ENCODE assay signal across 12 mouse cellular contexts in genomic region chr1:192109169-192109568, GRCm38 (mm10). TPM values are rescaled to one million over a fixed set of nuclear protein-coding genes. Genes with fewer than 3 reads are reported as not detected.
DNase-seq lines count a peak whose midpoint lies in the region; ATAC-seq and TF ChIP-seq lines count a peak whose summit lies in the region.
"Had no signal": no experiment of that assay in that cellular context is flagged by ENCODE, and none has a peak within 500 bp of the region (broad histone marks: within the 10 kb centered on the region; RNA-seq: fewer than 3 reads in every experiment).

No protein-coding gene starts in this region.

- DNase-seq in cerebellum, postnatal 25 days, result peak; percentile 37 to 68
- no peak for DNase-seq in cerebellum, adult 9-11 months
- peak; percentile 9 for DNase-seq in midbrain, postnatal 0 days (ENCODE audit: low spot score)
- DNase-seq in heart, postnatal 10 days, result peak; percentile 78 to 82
- DNase-seq in ovary, postnatal 10 days (ENCODE audit: low spot score), result no peak
- DNase-seq in lung, postnatal 14 days, result no peak
- no peak for DNase-seq in thymus, postnatal 25 days
- DNase-seq: gastrocnemius, postnatal 14 days; retina, postnatal 1 day had no signal

- WGBS in midbrain, postnatal 0 days, result 68% methylated on average over 6 of the region's 6 CpGs
- WGBS in midbrain, embryonic 16.5 days, result 70% methylated on average over 6 of the region's 6 CpGs

- H3K27ac ChIP-seq in midbrain, postnatal 0 days (ENCODE audit: low read depth, low read length), result no peak overlapping the region
- H3K27ac ChIP-seq in midbrain, embryonic 16.5 days (ENCODE audit: low read length), result no peak overlapping the region
- H3K27ac ChIP-seq: lung, embryonic 15.5 days had no signal

- no peak overlapping the region for H3K9ac ChIP-seq in midbrain, postnatal 0 days (replicated peaks; ENCODE audit: low read length, poor library complexity, severe bottlenecking)
- H3K9ac ChIP-seq in midbrain, embryonic 16.5 days (ENCODE audit: low read depth, low read length), result no peak overlapping the region
- H3K9ac ChIP-seq: lung, embryonic 15.5 days had no signal

- peaks cover 38% of the 10 kb centered on the region; the same call in 1 of the 2 replicates for H3K36me3 ChIP-seq in midbrain, postnatal 0 days (ENCODE audit: insufficient read depth, low read length)
- H3K36me3 ChIP-seq in midbrain, embryonic 16.5 days (ENCODE audit: control insufficient read depth, insufficient read depth, low read length), result peaks cover 17% of the 10 kb centered on the region

- H3K4me2 ChIP-seq in midbrain, postnatal 0 days (ENCODE audit: low read depth, low read length, poor library complexity, severe bottlenecking), result no peak overlapping the region
- H3K4me2 ChIP-seq in midbrain, embryonic 16.5 days (ENCODE audit: low read length), result no peak overlapping the region
- H3K4me2 ChIP-seq: lung, embryonic 15.5 days had no signal

- intact Hi-C loops in heart, postnatal 10 days (cut with DNase I), result loop anchor here (10.0 kb wide), 1 partner anchor 514 kb away; no protein-coding TSS in a partner anchor

- ATAC-seq in midbrain, postnatal 0 days (ENCODE audit: low FRiP score), result no peak
- ATAC-seq in midbrain, embryonic 16.5 days, result no peak
- ATAC-seq: CD4-positive, CD25-positive, alpha-beta regulatory T cell, adult 4 months had no signal

- no peaks in the 10 kb centered on the region for H3K9me3 ChIP-seq in midbrain, postnatal 0 days (ENCODE audit: low read length)
- no peaks in the 10 kb centered on the region for H3K9me3 ChIP-seq in midbrain, embryonic 16.5 days (replicated peaks; ENCODE audit: control insufficient read depth, low read length, poor library complexity, severe bottlenecking)
- H3K9me3 ChIP-seq: lung, embryonic 15.5 days had no signal

- H3K27me3 ChIP-seq in midbrain, postnatal 0 days (ENCODE audit: insufficient read depth, low read length), result no peaks in the 10 kb centered on the region
- no peaks in the 10 kb centered on the region for H3K27me3 ChIP-seq in midbrain, embryonic 16.5 days (ENCODE audit: control insufficient read depth, insufficient read depth, low read depth, low read length)
- H3K27me3 ChIP-seq: lung, embryonic 15.5 days had no signal

- no peaks in the 10 kb centered on the region for H3K4me1 ChIP-seq in midbrain, postnatal 0 days (ENCODE audit: insufficient read depth, low read length)
- H3K4me1 ChIP-seq in midbrain, embryonic 16.5 days (ENCODE audit: control insufficient read depth, insufficient read depth, low read length), result no peaks in the 10 kb centered on the region
- H3K4me1 ChIP-seq: lung, embryonic 15.5 days had no signal

- TF ChIP-seq CTCF in midbrain, postnatal 0 days (IDR thresholded peaks at IDR 0.05), result no peak

- H3K4me3 ChIP-seq in midbrain, postnatal 0 days (ENCODE audit: low read depth, low read length), result no peak overlapping the region
- no peak overlapping the region for H3K4me3 ChIP-seq in midbrain, embryonic 16.5 days (ENCODE audit: low read depth, low read length)
- H3K4me3 ChIP-seq: lung, embryonic 15.5 days had no signal

RNA-seq across cellular contexts. Expression of gene Traf5, which starts 16.8 kb away (rescaled TPM):
- total RNA-seq in midbrain, postnatal 0 days (2014; rRNA removed), result 0.94 and 2.0 TPM in 2 replicates
- 1.6 and 2.1 TPM in 2 replicates for polyA plus RNA-seq in midbrain, postnatal 0 days (2015; fragmentation: Nextera tagmentation; extraction: Ambion mirVana)
- 1.6 and 2.7 TPM in 2 replicates for polyA plus RNA-seq in midbrain, embryonic 16.5 days (2015; fragmentation: Nextera tagmentation; extraction: Ambion mirVana)
- total RNA-seq in heart, postnatal 10 days (2021), result 10 to 100 TPM in 1 of 2 experiments, 1 to 10 TPM in 1; 8.6 to 11.7 TPM

RNA-seq across cellular contexts. Expression of gene Rcor3, which starts 28.7 kb away (rescaled TPM):
- 35.1 and 47.7 TPM in 2 replicates for total RNA-seq in midbrain, postnatal 0 days (2014; rRNA removed)
- polyA plus RNA-seq in midbrain, postnatal 0 days (2015; fragmentation: Nextera tagmentation; extraction: Ambion mirVana), result 54.7 and 56.1 TPM in 2 replicates
- polyA plus RNA-seq in midbrain, embryonic 16.5 days (2015; fragmentation: Nextera tagmentation; extraction: Ambion mirVana), result 36.3 and 40.4 TPM in 2 replicates
- 10 to 100 TPM; 44.2 TPM for total RNA-seq in heart, postnatal 10 days (2021)

Comparison
In these comparisons a context has a peak if more than half of its experiments do, and no peak if none do; other contexts are left out.
1. DNase-seq: peak in cerebellum, postnatal 25 days (2 of 2), midbrain, postnatal 0 days (single experiment) and heart, postnatal 10 days (2 of 2); none in cerebellum, adult 9-11 months (single experiment), ovary, postnatal 10 days (single experiment), lung, postnatal 14 days (single experiment) and thymus, postnatal 25 days (single experiment).